Mouse (Mus musculus) neural tube, embryonic 11.5 days (tissue): Measurements from ENCODE around the gene Hoxc4. TPM values are rescaled to one million over a fixed set of nuclear protein-coding genes. Genes with fewer than 3 reads are reported as not detected.

ENCODE experiments used
- ATAC-seq: fragments of 200-750 bp; cut with Nextera tagmentation; 2 replicates; pipeline ENCODE4 v1.8.0; 2017; ENCODE audit warnings: moderate number of reproducible peaks, mild to moderate bottlenecking, moderate TSS enrichment, moderate library complexity; ENCODE audit not compliant: insufficient read depth, low FRiP score, low TSS enrichment
- DNase-seq: peaks from one replicate; pipeline ENCODE4 v3.0.0-alpha.2; 2015; ENCODE audit warnings: low spot score
- H3K27ac ChIP-seq: fragments of 300-500 bp; sonication (generic); 2 replicates; pipeline ENCODE4 v1.5.1; 2014; ENCODE audit warnings: low read depth, mild to moderate bottlenecking, low read length
- H3K27me3 ChIP-seq: fragments of 300-500 bp; sonication (generic); 2 replicates; pipeline ENCODE4 v1.6.1; 2014; ENCODE audit warnings: mild to moderate bottlenecking, low read length, mixed read lengths; ENCODE audit not compliant: control insufficient read depth, insufficient read depth
- H3K36me3 ChIP-seq: fragments of 300-500 bp; sonication (generic); 2 replicates; pipeline ENCODE4 v1.6.1; 2014; ENCODE audit warnings: mild to moderate bottlenecking, low read length, moderate library complexity, mixed read lengths; ENCODE audit not compliant: control insufficient read depth, insufficient read depth
- H3K4me1 ChIP-seq: fragments of 300-500 bp; sonication (generic); 2 replicates; pipeline ENCODE4 v1.6.1; 2014; ENCODE audit warnings: low read length, mixed read lengths; ENCODE audit not compliant: control insufficient read depth, insufficient read depth
- H3K4me2 ChIP-seq: fragments of 300-500 bp; sonication (generic); 2 replicates; pipeline ENCODE4 v1.6.1; 2014; ENCODE audit warnings: low read depth, mild to moderate bottlenecking, moderate library complexity
- H3K4me3 ChIP-seq: fragments of 300-500 bp; sonication (generic); 2 replicates; pipeline ENCODE4 v1.5.1; 2014; ENCODE audit warnings: low read depth, low read length
- H3K9ac ChIP-seq: fragments of 300-500 bp; sonication (generic); 2 replicates; pipeline ENCODE4 v1.6.1; 2014; ENCODE audit warnings: mild to moderate bottlenecking, low read length
- H3K9me3 ChIP-seq: fragments of 300-500 bp; sonication (generic); 2 replicates; pipeline ENCODE4 v1.6.1; 2016; ENCODE audit warnings: low read length; ENCODE audit not compliant: control insufficient read depth
- WGBS: fragments of 180-500 bp; shearing (Covaris S2); extraction: QIAGEN DNeasy Blood & Tissue Kit; methylation state at CpG from one replicate; pipeline ENCODE4 v1.1.7; 2014; 5-methylcytosine and 5-hydroxymethylcytosine counted together
- polyA plus RNA-seq: library from polyadenylated mRNA; unstranded; fragments of >200 nt; fragmentation: Nextera tagmentation; extraction: Ambion mirVana; gene quantifications from 2 replicates; pipeline ENCODE4 v1.2.1, GENCODE M21; 2014

Gene Hoxc4
- polyA plus RNA-seq, 1 experiment from 2014 or later = 67.3 TPM

DNA sequence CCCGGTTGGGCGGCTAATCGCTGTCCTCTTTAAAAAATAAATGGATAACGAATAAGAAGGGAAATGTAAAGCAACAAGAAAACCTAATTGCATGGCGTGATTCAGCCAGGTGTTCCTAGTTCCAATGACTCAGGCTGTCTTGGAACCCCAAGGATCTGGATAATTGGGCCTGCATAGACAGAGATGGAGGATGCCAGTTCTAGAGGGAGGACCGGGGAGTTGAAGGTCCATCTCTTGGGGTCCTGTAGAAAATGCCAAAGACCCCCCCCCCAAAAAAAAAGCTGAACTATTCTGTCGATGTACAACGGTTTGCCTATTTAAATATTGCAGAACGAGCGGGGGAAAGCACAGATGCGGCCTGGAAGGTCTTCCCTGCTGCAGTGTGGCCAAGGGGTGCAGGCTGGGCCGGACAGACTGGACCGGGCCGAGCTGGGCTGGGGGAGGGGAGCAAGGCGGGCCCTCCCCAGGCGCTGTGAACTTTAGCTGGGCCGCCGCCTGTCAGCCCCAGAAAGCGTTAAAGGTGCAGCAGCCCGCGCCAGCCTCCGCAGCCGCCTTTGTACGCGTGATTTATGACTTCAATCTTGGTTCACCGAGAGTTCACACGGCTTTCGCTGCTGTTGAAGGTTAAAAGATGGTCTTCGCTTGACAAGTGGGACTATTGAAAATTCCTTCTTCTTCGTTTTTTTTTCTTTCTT, 42.5 kb downstream of the Hoxc4 start:
- H3K4me2 ChIP-seq = peak overlapping the region; percentile 79
- H3K4me3 ChIP-seq = peak overlapping the region; percentile 56
- ATAC-seq (peak; percentile 61), DNase-seq (peak; percentile 89)
- no peaks in the 10 kb centered on the region for H3K9me3 ChIP-seq
- H3K4me1 ChIP-seq = peaks cover 59% of the 10 kb centered on the region
- under 1% methylated on average over 30 of the region's 30 CpGs for WGBS
- peak overlapping the region; percentile 95 for H3K9ac ChIP-seq
- no peaks in the 10 kb centered on the region for H3K27me3 ChIP-seq
- no peaks in the 10 kb centered on the region for H3K36me3 ChIP-seq
- peak overlapping the region; percentile 98 for H3K27ac ChIP-seq

DNA sequence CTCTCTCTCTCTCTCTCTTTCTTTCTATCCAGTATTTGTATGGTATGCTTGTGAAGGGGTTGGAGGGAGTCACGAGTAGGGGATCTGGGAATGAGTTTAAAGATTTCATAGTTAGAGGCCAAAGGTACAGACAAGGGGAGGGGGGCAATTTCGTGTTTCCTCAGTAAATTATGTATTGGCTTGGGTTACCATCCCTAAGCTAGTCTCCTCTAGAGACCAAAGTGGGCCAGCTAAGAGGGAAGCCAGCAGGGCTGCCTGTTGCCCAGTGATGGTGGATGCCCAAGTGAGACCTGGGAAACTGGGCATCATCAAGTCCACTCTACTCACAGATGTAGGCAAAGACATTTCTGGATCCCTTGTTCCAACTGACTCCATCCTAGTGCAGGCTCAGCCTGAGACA, 43.3 kb downstream of the Hoxc4 start:
- WGBS = 0% methylated on average over 2 of the region's 2 CpGs
- H3K9me3 ChIP-seq = no peaks in the 10 kb centered on the region
- ATAC-seq (no peak), DNase-seq (no peak)
- H3K4me1 ChIP-seq = peaks cover 59% of the 10 kb centered on the region
- H3K4me2 ChIP-seq = peak overlapping the region; percentile 79
- no peaks in the 10 kb centered on the region for H3K27me3 ChIP-seq
- no peaks in the 10 kb centered on the region for H3K36me3 ChIP-seq
- H3K27ac ChIP-seq = peak overlapping the region; percentile 98
- peak overlapping the region; percentile 30 for H3K9ac ChIP-seq
- H3K4me3 ChIP-seq = no peak overlapping the region

DNA sequence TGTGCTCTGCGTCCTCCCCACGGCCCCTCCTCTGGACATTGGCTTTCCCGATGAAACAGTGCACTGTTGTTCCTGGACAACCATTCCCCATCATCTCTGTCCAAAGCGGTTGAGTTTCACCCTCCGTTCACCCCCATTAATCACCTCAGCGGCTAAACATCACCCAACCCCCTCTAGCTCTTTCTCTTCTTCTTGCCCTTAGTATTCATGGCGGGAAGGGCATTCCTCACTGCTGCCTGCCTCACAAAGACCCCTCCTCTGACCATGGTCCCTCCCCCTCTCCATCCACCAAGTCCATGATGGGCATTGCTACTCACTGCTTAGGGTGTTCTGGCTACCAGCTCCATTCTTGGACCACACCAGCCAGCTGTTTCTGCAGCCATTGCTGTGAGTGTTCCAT, 46.9 kb downstream of the Hoxc4 start:
- H3K4me2 ChIP-seq = peak overlapping the region; percentile 29
- H3K36me3 ChIP-seq = no peaks in the 10 kb centered on the region
- WGBS = 3% methylated on average over 7 of the region's 7 CpGs
- H3K4me3 ChIP-seq = no peak overlapping the region
- peaks cover 76% of the 10 kb centered on the region for H3K4me1 ChIP-seq
- peak; percentile 67 for ATAC-seq
- H3K9me3 ChIP-seq = no peaks in the 10 kb centered on the region
- peak overlapping the region; percentile 23; the same call in 1 of the 2 replicates for H3K9ac ChIP-seq
- peak overlapping the region; percentile 87 for H3K27ac ChIP-seq
- DNase-seq = peak; percentile 85
- no peaks in the 10 kb centered on the region for H3K27me3 ChIP-seq

DNA sequence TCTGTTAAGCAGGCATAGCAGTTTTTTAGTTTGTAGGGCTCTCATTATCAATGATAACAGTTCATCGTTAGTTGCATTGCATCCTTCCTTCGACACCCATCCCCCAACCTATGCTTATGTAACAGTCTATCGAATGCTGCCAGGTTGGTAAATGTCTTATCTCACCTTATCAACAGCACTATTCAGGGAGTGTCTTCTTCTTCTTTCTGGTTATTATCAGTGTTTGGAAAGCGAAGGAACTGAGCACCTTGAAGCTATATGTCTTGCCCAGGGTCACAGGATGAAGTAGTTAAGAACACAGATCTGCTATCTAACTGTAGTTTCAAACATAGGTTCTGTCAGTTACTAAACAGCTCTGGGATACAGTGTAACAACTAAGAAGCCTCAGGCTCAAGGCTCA, 49.0 kb downstream of the Hoxc4 start:
- H3K36me3 ChIP-seq = no peaks in the 10 kb centered on the region
- H3K27me3 ChIP-seq = no peaks in the 10 kb centered on the region
- H3K9ac ChIP-seq = peak overlapping the region; percentile 12; the same call in 1 of the 2 replicates
- H3K9me3 ChIP-seq = no peaks in the 10 kb centered on the region
- no peak for ATAC-seq
- peak overlapping the region; percentile 72 for H3K27ac ChIP-seq
- 69% methylated on average over 4 of the region's 4 CpGs for WGBS
- H3K4me2 ChIP-seq = 0 out of 2 replicates have a peak overlapping the region, but pooled peaks have one; percentile 6
- H3K4me3 ChIP-seq = no peak overlapping the region
- DNase-seq = no peak
- peaks cover 62% of the 10 kb centered on the region for H3K4me1 ChIP-seq

DNA sequence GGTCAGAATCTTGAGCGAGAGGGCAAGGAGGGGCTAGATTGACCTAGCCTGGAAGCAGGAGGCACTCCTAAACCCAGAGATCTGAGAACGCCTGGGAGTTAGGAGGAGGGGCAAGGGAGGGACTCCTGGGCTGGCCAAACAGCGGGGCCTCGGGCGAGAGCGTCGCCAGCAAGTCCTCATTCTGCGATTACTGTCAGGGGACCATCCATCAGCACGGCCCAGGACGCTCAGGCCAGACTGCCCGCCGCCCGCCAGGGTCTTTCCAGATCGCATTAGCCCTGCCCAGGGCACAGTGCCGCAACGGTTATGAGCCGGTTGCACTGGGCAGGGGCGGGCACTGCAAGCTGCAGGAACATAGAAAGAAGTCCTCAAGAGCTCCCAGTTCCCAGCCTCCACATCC, 50.4 kb downstream of the Hoxc4 start:
- ATAC-seq (peak; percentile 71), DNase-seq (peak; percentile 85)
- Histone ChIP-seq H3K9ac (peak overlapping the region; percentile 47; the same call in 1 of the 2 replicates), H3K9me3 (no peaks in the 10 kb centered on the region), H3K4me2 (peak overlapping the region; percentile 38), H3K36me3 (no peaks in the 10 kb centered on the region), H3K4me3 (no peak overlapping the region), H3K27me3 (no peaks in the 10 kb centered on the region), H3K4me1 (peaks cover 54% of the 10 kb centered on the region), H3K27ac (peak overlapping the region; percentile 86)
- WGBS = under 1% methylated on average over 18 of the region's 18 CpGs

DNA sequence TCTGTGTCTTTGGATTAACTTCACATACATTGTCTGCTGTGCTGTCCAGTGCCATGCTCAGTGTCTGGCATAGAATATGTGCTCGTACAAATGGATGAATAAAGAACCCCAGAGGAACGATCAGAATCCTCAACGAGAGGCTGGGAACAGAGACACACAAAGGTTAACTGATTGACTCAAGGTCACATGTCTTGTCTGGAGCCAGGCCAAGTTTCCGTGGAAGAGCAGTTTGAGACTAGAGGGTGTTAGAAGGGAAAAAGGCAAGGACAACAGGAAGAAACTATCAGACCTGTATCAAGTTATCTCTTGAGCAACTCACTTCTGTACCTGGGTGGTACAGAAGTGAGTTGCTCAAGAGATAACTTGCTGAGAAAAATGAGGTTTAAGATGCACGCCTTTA, 52.5 kb downstream of the Hoxc4 start:
- H3K27ac ChIP-seq = no peak overlapping the region
- DNase-seq = no peak
- no peak overlapping the region for H3K4me2 ChIP-seq
- H3K9ac ChIP-seq = no peak overlapping the region
- no peaks in the 10 kb centered on the region for H3K36me3 ChIP-seq
- H3K4me1 ChIP-seq = peaks cover 55% of the 10 kb centered on the region
- ATAC-seq = no peak
- 55% methylated on average over 5 of the region's 5 CpGs for WGBS
- no peaks in the 10 kb centered on the region for H3K9me3 ChIP-seq
- H3K4me3 ChIP-seq = no peak overlapping the region
- H3K27me3 ChIP-seq = no peaks in the 10 kb centered on the region

DNA sequence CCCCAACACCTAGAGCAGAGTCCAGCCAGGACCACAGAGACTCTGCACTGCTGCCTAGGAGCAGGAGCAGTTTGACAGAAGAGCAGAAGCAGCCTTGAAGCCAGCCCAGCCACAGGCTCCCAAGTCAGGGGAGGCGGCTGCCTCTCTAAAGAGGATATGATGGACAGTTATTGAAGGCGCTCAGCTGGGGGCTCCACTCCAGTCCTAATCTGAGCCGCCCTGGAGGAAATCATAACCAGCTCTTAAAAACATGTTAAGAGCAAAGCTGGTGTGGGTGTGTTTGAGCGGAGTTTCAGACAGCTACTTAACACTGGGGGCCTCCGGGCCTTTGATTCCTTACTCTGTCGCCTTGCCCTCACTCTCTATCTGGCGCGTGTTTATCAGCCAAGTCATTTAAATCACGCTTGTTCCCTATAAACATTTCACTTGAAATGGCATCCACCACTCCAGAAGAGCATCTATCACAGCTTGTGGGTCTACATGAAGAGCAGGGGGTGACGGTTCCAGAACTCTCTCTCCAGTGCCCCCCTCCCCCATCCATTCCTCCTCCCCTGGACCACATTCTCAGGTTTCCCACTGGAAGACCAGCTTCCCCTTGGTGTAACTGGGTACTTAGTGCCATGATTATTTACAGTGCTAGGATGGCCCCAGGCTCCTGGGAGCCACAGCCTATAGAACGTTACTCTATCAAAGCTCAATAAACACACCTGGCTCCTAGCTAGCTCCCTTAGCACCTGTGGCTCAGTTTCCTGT, 56.1 kb downstream of the Hoxc4 start:
- DNase-seq (no peak), ATAC-seq (no peak)
- peaks cover 20% of the 10 kb centered on the region for H3K4me1 ChIP-seq
- no peaks in the 10 kb centered on the region for H3K9me3 ChIP-seq
- no peak overlapping the region for H3K27ac ChIP-seq
- H3K27me3 ChIP-seq = no peaks in the 10 kb centered on the region
- no peak overlapping the region for H3K4me3 ChIP-seq
- WGBS = 43% methylated on average over 11 of the region's 11 CpGs
- no peak overlapping the region for H3K4me2 ChIP-seq
- H3K36me3 ChIP-seq = no peaks in the 10 kb centered on the region
- H3K9ac ChIP-seq = 0 out of 2 replicates have a peak overlapping the region, but pooled peaks have one; percentile 15

DNA sequence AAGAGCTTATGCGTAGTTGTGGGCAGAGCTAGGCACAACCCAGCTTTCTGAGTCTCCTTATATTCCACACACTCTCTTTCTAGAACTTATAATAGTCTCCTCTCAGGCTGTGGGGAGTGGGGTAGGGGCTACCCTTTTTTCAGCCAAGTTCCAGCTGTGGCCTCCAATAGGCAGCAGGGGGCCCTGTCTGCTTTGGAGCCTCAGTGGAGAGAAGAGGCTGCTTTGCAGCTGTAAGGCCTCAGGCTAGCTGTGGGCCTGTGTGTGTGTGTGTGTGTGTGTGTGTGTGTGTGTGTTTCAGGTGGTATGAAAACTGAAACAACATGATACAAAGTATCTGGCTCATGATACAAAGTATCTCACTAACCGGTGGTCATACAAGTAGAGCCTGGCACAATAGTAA, 58.9 kb downstream of the Hoxc4 start:
- DNase-seq = no peak
- no peak overlapping the region for H3K4me2 ChIP-seq
- H3K4me1 ChIP-seq = peaks cover 13% of the 10 kb centered on the region
- H3K27ac ChIP-seq = no peak overlapping the region
- no peak overlapping the region for H3K4me3 ChIP-seq
- WGBS = 92% methylated on average over 2 of the region's 2 CpGs
- no peaks in the 10 kb centered on the region for H3K9me3 ChIP-seq
- no peak overlapping the region for H3K9ac ChIP-seq
- no peaks in the 10 kb centered on the region for H3K36me3 ChIP-seq
- H3K27me3 ChIP-seq = no peaks in the 10 kb centered on the region
- no peak for ATAC-seq
